Mouse (Mus musculus): ENCODE data around the gene Hmx2.
A peak's percentile ranks its signal among the peaks of the same experiment; 100 is the strongest.

Gene Hmx2

GRCm38 (mm10) chr7:131556116-131556515 is 7.5 kb downstream of the Hmx2 start:
- no peak for DNase-seq (ENCODE audit: inconsistent age in 2 of 2, low spot score in 1 of 2)

GRCm38 (mm10) chr7:131556541-131557271 is 8.1 kb downstream of the Hmx2 start:
- DNase-seq (ENCODE audit: inconsistent age in 2 of 2, low spot score in 1 of 2) = peak; percentile 15 to 60

DNA sequence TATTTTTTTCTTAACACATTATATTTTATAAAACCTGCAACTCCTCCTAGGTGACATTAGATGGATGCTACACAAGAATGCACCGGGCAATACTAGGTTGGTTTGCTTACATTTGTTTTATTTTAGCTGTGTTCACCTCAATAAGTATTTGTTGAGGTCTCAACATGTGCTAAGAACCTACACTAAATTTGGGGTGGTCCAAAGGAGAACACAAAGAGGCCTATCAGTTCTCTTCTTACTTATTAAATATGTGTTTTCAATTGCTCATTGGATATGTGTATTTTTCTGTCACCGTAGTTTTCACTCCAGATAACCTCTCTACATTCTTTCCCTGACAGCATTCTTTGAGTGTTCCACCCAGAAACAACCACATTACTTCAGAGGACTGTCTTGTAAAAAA is 9.2 kb downstream of the Hmx2 start:
- DNase-seq (ENCODE audit: inconsistent age in 2 of 2, low spot score in 1 of 2) = no peak

DNA sequence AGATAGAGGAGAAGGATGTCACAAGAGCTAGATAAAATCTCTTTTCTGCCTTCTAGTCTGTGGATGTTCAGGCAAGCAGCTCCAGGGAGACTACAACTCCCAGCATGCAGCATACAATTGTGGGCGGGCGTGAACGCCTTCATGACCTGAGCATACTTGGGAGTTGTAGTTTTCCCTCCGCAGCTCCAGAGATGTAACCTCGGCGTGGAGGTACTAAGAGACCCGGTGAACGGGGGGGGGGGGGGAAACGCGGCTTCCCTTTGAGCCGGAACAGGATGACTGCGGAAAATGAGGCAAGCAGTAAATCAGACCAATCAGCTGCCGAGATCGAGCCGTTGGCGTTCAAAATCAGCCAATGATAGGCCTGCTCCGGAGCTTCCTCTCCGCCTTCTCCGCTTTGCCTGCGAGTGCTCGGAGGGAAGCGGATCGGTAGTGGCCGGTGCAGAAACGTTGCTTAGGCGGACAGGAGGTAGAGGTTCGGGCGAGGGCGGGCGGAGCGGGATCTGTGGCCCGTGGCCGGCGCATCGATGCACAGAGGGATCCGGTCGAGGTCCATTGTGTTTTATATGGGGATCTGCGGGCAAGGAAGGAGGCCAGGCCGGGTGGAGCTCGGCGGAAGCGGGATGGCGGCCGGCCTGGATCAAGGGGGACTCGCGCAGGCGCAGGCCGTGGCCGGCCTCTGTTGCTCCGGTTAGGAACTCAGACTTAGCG is 11.6 kb downstream of the Hmx2 start, which contains the start of gene Bub3:
Gene Bub3 (plus strand): TSS at position 237 of the 711 bp plus-strand sequence.
- DNase-seq (ENCODE audit: inconsistent age in 2 of 2, low spot score in 1 of 2) = peak; percentile 94 to 98

DNA sequence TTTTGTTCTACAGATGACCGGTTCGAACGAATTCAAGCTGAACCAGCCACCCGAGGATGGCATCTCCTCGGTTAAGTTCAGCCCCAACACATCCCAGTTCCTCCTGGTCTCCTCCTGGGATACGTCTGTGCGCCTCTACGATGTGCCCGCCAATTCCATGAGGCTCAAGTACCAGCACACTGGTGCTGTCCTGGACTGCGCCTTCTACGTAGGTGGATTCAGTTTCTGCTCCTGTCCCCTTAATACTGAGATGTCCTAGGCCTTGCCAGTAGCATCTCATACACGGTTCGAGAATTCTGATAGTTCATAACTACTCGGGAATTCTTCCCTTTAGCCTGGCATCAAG is 12.1 kb downstream of the Hmx2 start:
- no peak for DNase-seq (ENCODE audit: inconsistent age in 2 of 2, low spot score in 1 of 2)

DNA sequence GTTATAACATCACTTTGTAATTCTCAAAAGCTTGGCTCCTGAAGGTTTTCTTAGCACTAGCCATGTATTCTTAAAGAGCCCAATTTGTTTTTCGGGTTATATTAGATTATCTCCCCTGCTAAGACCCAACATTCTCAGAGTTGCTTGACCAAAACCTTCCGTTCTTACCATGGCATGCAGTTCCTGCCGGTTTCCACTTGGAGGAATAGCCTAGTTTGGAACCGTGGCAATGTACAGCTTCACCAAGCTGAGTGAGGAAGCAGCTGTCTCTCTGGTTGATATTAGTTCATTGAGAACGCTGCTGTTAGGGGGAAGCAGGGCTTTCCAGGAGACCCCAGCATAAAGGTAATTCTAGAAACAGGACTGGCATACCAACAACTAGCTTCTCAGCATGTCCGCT is 26.7 kb downstream of the Hmx2 start:
- DNase-seq (ENCODE audit: inconsistent age in 2 of 2, low spot score in 1 of 2) = no peak

DNA sequence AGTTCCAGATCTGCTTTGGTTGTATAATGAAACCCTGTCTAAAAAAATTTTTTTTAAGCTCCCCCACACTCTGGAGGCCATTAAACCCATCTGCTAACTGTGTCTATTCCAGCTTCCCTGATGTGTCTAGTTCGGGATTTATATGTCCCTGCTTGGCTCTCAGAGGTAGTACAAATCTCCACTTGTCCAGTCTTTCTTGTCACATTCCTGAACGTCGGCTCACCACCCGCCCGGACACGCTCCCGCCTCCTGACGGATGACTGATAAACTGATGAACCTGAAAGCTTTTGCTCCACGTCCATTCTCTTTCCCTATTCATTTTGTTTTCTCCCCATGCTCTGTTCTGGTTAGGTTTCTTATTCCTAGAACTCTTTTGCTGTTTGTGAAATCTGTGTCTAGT is 33.6 kb downstream of the Hmx2 start:
- DNase-seq (ENCODE audit: inconsistent age in 2 of 2, low spot score in 1 of 2) = no peak

GRCm38 (mm10) chr7:131585551-131585950 is 37.0 kb downstream of the Hmx2 start:
- DNase-seq (ENCODE audit: inconsistent age in 2 of 2, low spot score in 1 of 2) = no peak

DNA sequence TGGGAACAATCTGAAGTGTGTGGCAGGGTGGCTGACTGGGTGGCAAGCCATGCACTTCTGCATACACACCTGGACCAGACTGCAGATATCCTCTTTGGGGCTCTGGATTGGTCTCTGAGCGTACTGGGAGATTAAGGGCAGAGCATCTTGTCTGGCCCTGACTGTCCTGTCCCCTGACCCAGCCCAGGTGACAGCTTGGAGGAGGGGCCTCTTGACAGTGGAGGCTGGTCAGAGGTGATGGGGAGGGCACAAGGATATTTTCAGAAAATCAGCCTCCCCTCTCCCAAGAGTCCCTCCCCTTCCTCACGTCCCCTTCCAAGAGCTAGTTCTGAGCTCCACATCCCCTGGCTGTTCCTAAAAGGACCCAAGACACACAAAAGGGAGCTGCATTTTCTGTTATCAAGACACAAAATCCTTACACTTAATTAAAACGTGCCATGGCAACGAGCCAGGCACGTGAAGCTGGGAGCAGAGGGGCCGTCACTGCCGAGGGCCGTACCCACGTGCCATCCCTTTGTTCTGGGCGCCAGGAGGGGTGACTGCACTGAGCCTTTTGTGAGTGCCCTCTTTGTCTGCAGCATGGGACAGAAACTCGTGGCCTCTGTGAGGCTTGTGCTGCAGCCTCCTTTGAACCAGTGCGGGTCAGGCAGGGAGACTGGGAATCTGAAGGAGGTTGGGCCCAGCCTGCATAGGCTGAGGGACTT is 49.4 kb downstream of the Hmx2 start:
- no peak for DNase-seq (ENCODE audit: inconsistent age in 2 of 2, low spot score in 1 of 2)

- peak; percentile 16 to 71 for DNase-seq (ENCODE audit: inconsistent age in 2 of 2, low spot score in 1 of 2)
Observed at GRCm38 (mm10) chr7:131598483-131598824, 49.9 kb downstream of the Hmx2 start.

DNA sequence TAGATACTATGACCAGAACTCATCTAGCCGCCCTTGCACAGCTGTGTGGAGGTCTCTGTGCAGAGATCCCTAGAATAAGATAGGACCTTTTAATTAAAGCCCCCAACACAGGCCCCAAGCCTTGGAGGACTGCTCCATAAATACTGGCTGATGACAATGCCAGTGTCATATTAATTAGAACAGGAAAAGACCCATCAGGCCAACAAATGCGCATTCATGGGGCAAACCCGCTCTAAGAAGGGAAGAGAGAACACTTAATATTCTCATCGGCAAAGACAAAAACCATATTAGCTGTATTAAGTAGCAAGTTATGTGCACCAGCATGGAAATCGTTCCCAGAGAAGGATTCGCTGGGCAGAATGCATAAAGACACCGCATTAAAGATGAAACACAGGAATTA is 53.5 kb downstream of the Hmx2 start:
- no peak for DNase-seq (ENCODE audit: inconsistent age in 2 of 2, low spot score in 1 of 2)

DNA sequence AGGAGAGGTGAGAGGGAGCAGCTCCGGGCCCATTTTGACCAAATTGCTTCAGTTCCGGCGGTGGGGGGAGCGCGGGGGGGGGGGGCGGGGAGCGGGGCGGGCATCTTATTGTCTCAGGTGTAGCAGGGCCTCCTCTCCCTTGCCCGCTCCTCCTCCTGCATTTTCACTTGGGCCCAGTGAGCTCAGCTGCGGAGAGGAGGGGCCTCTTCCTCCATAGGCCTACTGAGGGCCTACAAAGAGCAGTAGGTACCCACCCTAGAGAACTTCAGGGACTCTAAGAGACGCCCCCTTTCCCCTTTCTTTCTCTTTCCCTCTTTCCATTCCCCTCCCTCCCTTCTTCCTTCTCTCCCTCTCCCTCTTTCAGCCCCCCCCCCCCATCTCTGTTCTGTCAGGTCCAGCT is 54.6 kb downstream of the Hmx2 start:
- DNase-seq (ENCODE audit: inconsistent age in 2 of 2, low spot score in 1 of 2) = no peak

DNA sequence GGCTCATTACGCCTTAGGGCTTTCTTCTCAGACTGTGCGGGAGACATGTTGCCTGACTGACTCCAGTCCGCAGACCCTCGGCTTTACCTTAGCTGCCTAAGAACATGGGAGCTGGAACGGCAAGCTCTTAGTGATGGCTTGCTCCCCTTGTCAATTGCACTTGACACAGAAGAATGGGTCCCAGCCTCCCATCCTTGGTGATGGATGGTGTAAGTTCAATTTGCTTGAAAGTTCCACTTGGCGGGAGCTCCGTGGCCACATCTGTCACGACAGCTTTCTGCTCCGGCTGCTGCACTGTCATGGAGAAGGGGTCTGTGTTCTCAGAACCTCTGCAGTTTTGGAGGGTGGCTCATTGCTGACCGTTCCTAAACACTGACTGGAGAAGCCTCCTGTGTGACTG is 56.4 kb downstream of the Hmx2 start:
- DNase-seq (ENCODE audit: inconsistent age in 2 of 2, low spot score in 1 of 2) = no peak

GRCm38 (mm10) chr7:131605481-131605880 is 56.9 kb downstream of the Hmx2 start:
- DNase-seq (ENCODE audit: inconsistent age in 2 of 2, low spot score in 1 of 2) = no peak

Data from adrenal gland, adult (tissue).